Mouse (Mus musculus): ENCODE measurements at regions not wholly inside any gene's neighbourhood (a gene's known extent, or its start where the extent isn't known, plus 50 kb on each side); places are given as distances from the start of the nearest gene placed in this dataset.
A peak's percentile ranks its signal among the peaks of the same experiment; 100 is the strongest.
"Not testable (repeated sequence)": the region's sequence is repeated elsewhere in the genome, so short reads cannot be mapped to it uniquely, and the experiment has no call there.

DNA sequence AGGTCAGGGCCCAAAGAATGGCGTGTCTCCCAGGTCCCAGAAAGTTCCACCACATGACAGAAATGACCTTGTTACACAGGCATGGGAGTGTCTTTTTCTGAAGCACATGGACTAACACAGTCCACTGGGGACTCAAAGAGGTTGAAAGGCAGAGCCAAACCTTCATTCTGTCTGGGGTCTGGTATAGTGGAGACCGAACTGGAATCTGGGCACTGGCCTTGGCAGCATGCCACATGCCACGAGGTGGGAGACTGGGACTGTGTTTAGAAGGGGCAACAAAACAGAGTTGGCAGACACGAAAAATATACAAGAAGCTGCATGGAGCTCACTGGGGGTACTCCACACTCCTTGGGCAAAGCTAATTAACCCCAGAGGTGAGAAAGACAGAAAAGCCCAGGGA lies 293.6 kb upstream of the Cdh4 start:
- ATAC-seq (ENCODE audit: low FRiP score, low read depth): no peak
- H3K4me1 ChIP-seq: no peaks in the 10 kb centered on the region
- H3K4me2 ChIP-seq (replicated peaks): no peak overlapping the region
- H3K27ac ChIP-seq: no peak overlapping the region
- H3K9ac ChIP-seq: no peak overlapping the region
- H3K4me3 ChIP-seq: no peak overlapping the region
- no peaks in the 10 kb centered on the region for H3K27me3 ChIP-seq (replicated peaks)
- 77% methylated on average over 4 of the region's 4 CpGs for WGBS
- H3K9me3 ChIP-seq: no peaks in the 10 kb centered on the region
- H3K36me3 ChIP-seq: no peaks in the 10 kb centered on the region

DNA sequence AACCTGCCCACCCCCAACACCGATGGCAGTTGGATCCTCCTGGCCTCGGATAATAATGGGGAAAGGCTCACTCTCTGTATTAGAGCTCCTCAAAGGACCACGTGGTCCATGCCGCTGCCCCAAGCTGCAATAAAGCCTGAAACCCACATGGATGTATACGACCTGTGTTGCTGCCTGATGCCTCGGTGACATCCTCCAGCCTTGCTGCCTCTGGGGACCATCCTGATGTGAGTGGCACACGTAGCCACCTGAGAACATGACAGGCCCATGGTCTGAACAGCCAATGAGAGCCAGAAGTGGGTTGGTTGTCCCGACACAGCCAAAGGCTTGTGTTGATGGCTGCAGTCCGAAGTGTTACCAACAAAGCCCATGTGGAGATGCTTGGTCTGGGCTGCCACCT lies 283.4 kb upstream of the Cdh4 start:
- Histone ChIP-seq H3K27me3 (replicated peaks) (no peaks in the 10 kb centered on the region), H3K27ac (no peak overlapping the region), H3K4me1 (0 out of 2 replicates have a peak, but pooled peaks cover 4% of the 10 kb centered on the region), H3K9ac (no peak overlapping the region), H3K9me3 (no peaks in the 10 kb centered on the region), H3K4me3 (no peak overlapping the region), H3K4me2 (replicated peaks) (no peak overlapping the region), H3K36me3 (no peaks in the 10 kb centered on the region)
- ATAC-seq (ENCODE audit: low FRiP score, low read depth): no peak
- 86% methylated on average over 9 of the region's 9 CpGs for WGBS

DNA sequence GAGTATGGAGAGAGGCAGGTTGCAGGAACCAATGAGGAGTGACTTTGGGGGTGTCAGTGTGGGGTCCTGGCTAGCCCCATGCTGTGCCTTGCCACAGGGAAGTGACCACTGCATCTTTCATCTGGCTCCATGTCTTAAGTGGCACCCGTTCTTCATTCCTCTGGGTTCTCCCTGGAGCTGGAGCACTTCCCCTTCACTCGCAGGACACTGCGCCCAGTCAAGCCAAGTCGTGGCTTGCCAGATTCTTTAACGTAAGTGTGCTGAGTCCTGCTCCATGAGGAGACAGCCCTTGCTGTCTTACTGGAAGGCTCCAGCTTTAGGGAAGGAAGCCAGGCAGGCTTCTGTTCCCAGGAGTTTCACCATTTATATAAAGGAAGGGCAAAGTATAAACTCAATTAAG lies 279.1 kb upstream of the Cdh4 start:
- Histone ChIP-seq H3K4me2 (replicated peaks) (no peak overlapping the region), H3K4me3 (no peak overlapping the region), H3K27ac (no peak overlapping the region), H3K9me3 (no peaks in the 10 kb centered on the region; the same call in 1 of the 2 replicates), H3K36me3 (no peaks in the 10 kb centered on the region), H3K9ac (no peak overlapping the region), H3K27me3 (replicated peaks) (no peaks in the 10 kb centered on the region), H3K4me1 (no peaks in the 10 kb centered on the region)
- WGBS: 86% methylated on average over 5 of the region's 5 CpGs
- ATAC-seq (ENCODE audit: low FRiP score, low read depth): no peak

GRCm38 (mm10) chr2:179170157-179170556 lies 272.1 kb upstream of the Cdh4 start:
- Histone ChIP-seq H3K36me3 (no peaks in the 10 kb centered on the region), H3K4me2 (replicated peaks) (no peak overlapping the region), H3K9me3 (no peaks in the 10 kb centered on the region; the same call in 1 of the 2 replicates), H3K9ac (no peak overlapping the region), H3K27me3 (replicated peaks) (no peaks in the 10 kb centered on the region), H3K4me1 (no peaks in the 10 kb centered on the region), H3K4me3 (no peak overlapping the region), H3K27ac (no peak overlapping the region)
- 78% methylated on average over 6 of the region's 6 CpGs for WGBS
- no peak for ATAC-seq (ENCODE audit: low FRiP score, low read depth)

- Histone ChIP-seq H3K27me3 (replicated peaks) (no peaks in the 10 kb centered on the region), H3K4me3 (no peak overlapping the region), H3K4me2 (replicated peaks) (no peak overlapping the region), H3K4me1 (no peaks in the 10 kb centered on the region), H3K9me3 (no peaks in the 10 kb centered on the region), H3K27ac (no peak overlapping the region), H3K36me3 (no peaks in the 10 kb centered on the region), H3K9ac (no peak overlapping the region)
- WGBS: 51% methylated on average over 3 of the region's 3 CpGs
- ATAC-seq (ENCODE audit: low FRiP score, low read depth): no peak
These were observed 271.6 kb upstream of the Cdh4 start for GRCm38 (mm10) chr2:179170608-179171007.

DNA sequence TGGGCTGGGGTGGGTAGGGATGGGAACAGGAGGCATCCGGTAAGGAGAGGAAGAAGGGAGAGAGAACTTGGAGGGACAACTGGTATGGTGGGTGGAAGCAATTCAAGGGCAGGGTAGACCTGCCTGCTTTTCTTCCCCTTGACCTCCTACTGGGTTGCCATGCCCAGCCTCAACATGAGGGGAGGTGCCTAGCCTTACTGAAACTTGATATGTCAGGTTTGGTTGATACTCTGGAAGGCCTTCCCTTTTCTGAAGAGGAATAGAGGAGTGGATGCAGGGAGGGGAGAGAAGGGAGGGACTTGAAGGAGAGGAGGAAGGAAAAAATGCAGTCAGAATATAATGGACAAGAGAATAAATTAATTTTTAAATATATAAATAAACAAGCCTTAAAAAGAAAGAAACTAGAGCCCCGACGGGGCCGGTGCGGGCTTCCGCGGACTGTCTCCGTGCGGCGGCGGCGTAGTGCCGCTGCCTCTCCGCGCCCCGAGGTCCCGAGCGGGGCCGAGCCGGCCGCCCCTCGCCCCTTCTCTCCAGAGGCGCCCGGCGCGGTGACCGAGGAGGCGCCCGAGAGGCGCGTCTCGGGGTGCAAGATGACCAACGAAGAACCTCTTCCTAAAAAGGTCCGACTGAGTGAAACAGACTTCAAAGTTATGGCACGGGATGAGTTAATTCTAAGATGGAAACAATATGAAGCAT lies 265.2 kb upstream of the Cdh4 start:
- not testable (repeated sequence) for H3K27ac ChIP-seq; H3K36me3 ChIP-seq; H3K4me3 ChIP-seq; H3K9ac ChIP-seq; H3K27me3 ChIP-seq (replicated peaks); H3K4me1 ChIP-seq; H3K9me3 ChIP-seq; ATAC-seq (ENCODE audit: low FRiP score, low read depth)
- peak overlapping the region; percentile 49 for H3K4me2 ChIP-seq (replicated peaks)
- WGBS: 4% methylated on average over 27 of the region's 35 CpGs

GRCm38 (mm10) chr2:179181366-179181765 lies 260.9 kb upstream of the Cdh4 start:
- H3K4me1 ChIP-seq: no peaks in the 10 kb centered on the region
- H3K9me3 ChIP-seq: no peaks in the 10 kb centered on the region
- no peaks in the 10 kb centered on the region for H3K36me3 ChIP-seq
- H3K27ac ChIP-seq: no peak overlapping the region
- no peak for ATAC-seq (ENCODE audit: low FRiP score, low read depth)
- WGBS: 75% methylated on average over 3 of the region's 3 CpGs
- H3K4me3 ChIP-seq: no peak overlapping the region
- H3K9ac ChIP-seq: no peak overlapping the region
- no peak overlapping the region for H3K4me2 ChIP-seq (replicated peaks)
- 0 out of 2 replicates have a peak, but pooled peaks cover 5% of the 10 kb centered on the region for H3K27me3 ChIP-seq (replicated peaks)

GRCm38 (mm10) chr2:179182123-179182522 lies 260.1 kb upstream of the Cdh4 start:
- H3K4me1 ChIP-seq: no peaks in the 10 kb centered on the region
- no peak overlapping the region for H3K4me3 ChIP-seq
- no peak overlapping the region for H3K4me2 ChIP-seq (replicated peaks)
- no peak overlapping the region for H3K27ac ChIP-seq
- H3K9me3 ChIP-seq: no peaks in the 10 kb centered on the region
- H3K27me3 ChIP-seq (replicated peaks): no peaks in the 10 kb centered on the region
- no peak overlapping the region for H3K9ac ChIP-seq
- no peak for ATAC-seq (ENCODE audit: low FRiP score, low read depth)
- 90% methylated on average over 4 of the region's 4 CpGs for WGBS
- H3K36me3 ChIP-seq: no peaks in the 10 kb centered on the region

DNA sequence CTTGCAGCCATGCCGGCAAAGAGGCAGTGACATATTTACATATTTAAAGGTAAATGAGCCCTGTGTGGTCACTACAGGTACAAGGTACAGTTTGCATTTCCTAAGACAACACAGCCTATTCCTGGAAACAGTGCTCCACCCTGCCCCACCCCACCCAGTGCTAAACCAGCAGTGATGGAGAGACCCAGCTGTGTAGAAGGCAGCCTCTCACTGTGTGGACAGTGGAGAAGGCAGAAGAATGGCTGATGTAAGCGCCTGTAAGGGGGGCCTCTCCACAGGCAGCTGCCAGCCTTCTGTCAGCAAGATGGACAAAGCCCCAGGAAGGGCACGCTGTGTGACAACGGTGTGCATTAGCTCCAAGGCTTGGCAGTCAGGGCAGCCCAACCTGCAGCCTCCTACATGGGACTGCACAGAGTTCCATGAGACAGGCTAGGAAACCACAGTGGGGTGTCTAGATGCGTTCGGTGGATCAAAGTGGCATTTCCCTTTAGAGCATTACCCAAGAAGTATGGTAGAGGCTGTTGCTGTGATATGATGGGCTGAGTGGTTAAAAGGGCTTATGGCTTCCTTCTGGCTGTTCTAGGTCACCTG lies 249.2 kb upstream of the Cdh4 start:
- 60% methylated on average over 6 of the region's 6 CpGs for WGBS
- no peak for ATAC-seq (ENCODE audit: low FRiP score, low read depth)
- Histone ChIP-seq H3K9ac (no peak overlapping the region), H3K27ac (no peak overlapping the region), H3K4me1 (peaks cover 5% of the 10 kb centered on the region), H3K4me3 (no peak overlapping the region), H3K27me3 (replicated peaks) (no peaks in the 10 kb centered on the region), H3K4me2 (replicated peaks) (no peak overlapping the region), H3K36me3 (no peaks in the 10 kb centered on the region), H3K9me3 (no peaks in the 10 kb centered on the region)

GRCm38 (mm10) chr2:179193507-179194160 lies 248.6 kb upstream of the Cdh4 start:
- H3K27me3 ChIP-seq (replicated peaks): no peaks in the 10 kb centered on the region
- no peak overlapping the region for H3K4me2 ChIP-seq (replicated peaks)
- no peak overlapping the region for H3K4me3 ChIP-seq
- H3K9ac ChIP-seq: no peak overlapping the region
- no peaks in the 10 kb centered on the region for H3K36me3 ChIP-seq
- ATAC-seq (ENCODE audit: low FRiP score, low read depth): peak; percentile 81
- WGBS: 49% methylated on average over 9 of the region's 9 CpGs
- no peaks in the 10 kb centered on the region for H3K9me3 ChIP-seq
- no peak overlapping the region for H3K27ac ChIP-seq
- H3K4me1 ChIP-seq: peaks cover 5% of the 10 kb centered on the region

DNA sequence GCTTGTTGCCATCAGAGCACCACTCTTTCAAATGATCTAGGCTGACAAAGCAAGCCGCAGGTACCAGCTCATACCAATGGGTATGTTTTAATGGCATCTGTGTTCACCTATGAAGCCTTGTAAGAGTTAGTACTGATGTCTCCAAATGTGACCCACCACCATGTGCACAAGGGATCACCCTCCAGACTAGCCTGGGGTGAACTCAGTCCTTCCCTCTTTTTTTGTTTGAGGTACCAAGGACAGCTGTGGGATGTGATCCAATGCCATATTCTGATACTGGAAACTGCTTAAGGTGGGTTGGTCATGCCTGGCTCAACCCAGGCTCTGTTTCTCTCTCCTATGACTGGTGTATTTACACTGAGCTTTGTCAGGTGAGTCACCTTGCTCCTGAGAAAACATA lies 244.8 kb upstream of the Cdh4 start:
- no peaks in the 10 kb centered on the region for H3K9me3 ChIP-seq
- no peak overlapping the region for H3K27ac ChIP-seq
- no peak for ATAC-seq (ENCODE audit: low FRiP score, low read depth)
- no peak overlapping the region for H3K4me2 ChIP-seq (replicated peaks)
- H3K9ac ChIP-seq: no peak overlapping the region
- WGBS: 95% methylated on average over 1 of the region's 1 CpGs
- H3K27me3 ChIP-seq (replicated peaks): no peaks in the 10 kb centered on the region
- no peaks in the 10 kb centered on the region for H3K36me3 ChIP-seq
- H3K4me3 ChIP-seq: no peak overlapping the region
- peaks cover 5% of the 10 kb centered on the region for H3K4me1 ChIP-seq

DNA sequence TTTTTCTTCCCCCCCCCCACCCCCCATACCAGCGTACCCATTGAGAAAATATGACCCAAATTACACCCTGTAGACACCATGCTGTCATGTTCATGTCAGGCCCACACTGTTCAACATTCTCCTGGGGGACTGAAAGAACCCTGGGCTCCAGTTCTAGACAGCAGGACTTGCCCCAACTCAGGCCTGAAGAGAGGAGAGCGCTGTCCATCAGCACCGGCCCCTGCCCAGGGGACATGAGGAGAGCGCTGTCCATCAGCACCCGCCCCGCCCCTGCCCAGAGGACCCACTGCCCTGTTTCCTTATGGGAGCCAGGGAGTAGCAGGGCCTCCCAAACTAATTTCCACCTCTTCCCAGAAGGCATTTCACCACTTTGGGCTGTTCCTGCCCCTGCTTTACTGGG lies 241.7 kb upstream of the Cdh4 start:
- no peaks in the 10 kb centered on the region for H3K9me3 ChIP-seq
- no peak overlapping the region for H3K27ac ChIP-seq
- no peaks in the 10 kb centered on the region for H3K36me3 ChIP-seq
- WGBS: 13% methylated on average over 6 of the region's 6 CpGs
- no peaks in the 10 kb centered on the region for H3K4me1 ChIP-seq
- H3K9ac ChIP-seq: no peak overlapping the region
- H3K4me3 ChIP-seq: no peak overlapping the region
- no peaks in the 10 kb centered on the region for H3K27me3 ChIP-seq (replicated peaks)
- H3K4me2 ChIP-seq (replicated peaks): no peak overlapping the region
- ATAC-seq (ENCODE audit: low FRiP score, low read depth): no peak
